Mouse (Mus musculus) frontal cortex, postnatal 36 days (tissue): ENCODE measurements around the gene Bms1.
A peak's percentile ranks its signal among the peaks of the same experiment; 100 is the strongest.

Experiments used
- DNase-seq, 2 experiments: peaks; one replicate each; pipeline ENCODE4 v3.0.0; 2022; ENCODE audit warnings: low spot score in 2 of 2

The Bms1 gene

GRCm38 (mm10) chr6:118419050-118419920, at the start of gene Bms1:
Gene Bms1 (minus strand): TSS chr6:118419474.
- DNase-seq, result peak; percentile 96

- DNase-seq, result no peak
These were observed 42.9 kb upstream of the Bms1 start for GRCm38 (mm10) chr6:118462069-118462705.

- DNase-seq, result no peak
These were observed 38.5 kb upstream of the Bms1 start for GRCm38 (mm10) chr6:118457726-118458125.

GRCm38 (mm10) chr6:118455042-118455631, 35.9 kb upstream of the Bms1 start, which contains the start of gene Zfp248:
Gene Zfp248 (minus strand): TSS chr6:118455528.
- DNase-seq, result peak; percentile 93 to 96

GRCm38 (mm10) chr6:118454452-118454851, 35.2 kb upstream of the Bms1 start:
- peak; percentile 17 to 33 for DNase-seq

GRCm38 (mm10) chr6:118431502-118431901, 12.2 kb upstream of the Bms1 start:
- no peak for DNase-seq

GRCm38 (mm10) chr6:118426666-118427065, 7.4 kb upstream of the Bms1 start:
- no peak for DNase-seq

GRCm38 (mm10) chr6:118410428-118410827, 8.8 kb downstream of the Bms1 start:
- DNase-seq, result no peak

GRCm38 (mm10) chr6:118408510-118408909, 10.8 kb downstream of the Bms1 start:
- DNase-seq, result no peak

- DNase-seq, result no peak
These were observed 12.9 kb downstream of the Bms1 start for GRCm38 (mm10) chr6:118406421-118406820.

GRCm38 (mm10) chr6:118390746-118391145, 28.5 kb downstream of the Bms1 start:
- DNase-seq, result no peak

- DNase-seq, result no peak
These were observed 33.3 kb downstream of the Bms1 start for GRCm38 (mm10) chr6:118385962-118386361.

GRCm38 (mm10) chr6:118381234-118381633, 38.0 kb downstream of the Bms1 start:
- DNase-seq, result no peak

- DNase-seq, result no peak
These were observed 38.6 kb downstream of the Bms1 start for GRCm38 (mm10) chr6:118380630-118381029.

GRCm38 (mm10) chr6:118379451-118380167, 39.7 kb downstream of the Bms1 start:
- peak; percentile 68 to 80 for DNase-seq

GRCm38 (mm10) chr6:118377611-118378010, 41.7 kb downstream of the Bms1 start:
- no peak for DNase-seq

- no peak for DNase-seq
These were observed 43.3 kb downstream of the Bms1 start for GRCm38 (mm10) chr6:118376023-118376422.

- no peak for DNase-seq
These were observed 43.8 kb downstream of the Bms1 start for GRCm38 (mm10) chr6:118375457-118375856.

- no peak for DNase-seq
These were observed 44.2 kb downstream of the Bms1 start for GRCm38 (mm10) chr6:118375026-118375425.

GRCm38 (mm10) chr6:118373294-118373693, 46.0 kb downstream of the Bms1 start:
- DNase-seq, result peak; percentile 29 to 46

- DNase-seq, result peak; percentile 52 to 55
These were observed 46.5 kb downstream of the Bms1 start for GRCm38 (mm10) chr6:118372794-118373193.

GRCm38 (mm10) chr6:118367502-118367901, 51.8 kb downstream of the Bms1 start:
- no peak for DNase-seq
